Mouse (Mus musculus) liver, embryonic 14.5 days (tissue): Measurements from ENCODE around the gene Myl12a.

Source experiments
- CTCF ChIP-seq: IDR thresholded peaks from 2 replicates; pipeline ENCODE4 v1.5.1; 2016; ENCODE audit warnings: antibody characterized with exemption, low read depth, control low read depth
- EP300 ChIP-seq: IDR thresholded peaks from 2 replicates; pipeline ENCODE4 v1.6.1; 2016; ENCODE audit warnings: antibody characterized with exemption, low read depth

GRCm38 (mm10) chr17:70967191-70967590 is 35.5 kb downstream of the Myl12a start:
- TF ChIP-seq CTCF = no peak
- TF ChIP-seq EP300 = no peak
